Mouse (Mus musculus): ENCODE measurements around the gene Dusp13. TPM values are rescaled to one million over a fixed set of nuclear protein-coding genes. Genes with fewer than 3 reads are reported as not detected.

Gene Dusp13
- polyA plus RNA-seq, 2 experiments from 2014 or later = not detected

DNA sequence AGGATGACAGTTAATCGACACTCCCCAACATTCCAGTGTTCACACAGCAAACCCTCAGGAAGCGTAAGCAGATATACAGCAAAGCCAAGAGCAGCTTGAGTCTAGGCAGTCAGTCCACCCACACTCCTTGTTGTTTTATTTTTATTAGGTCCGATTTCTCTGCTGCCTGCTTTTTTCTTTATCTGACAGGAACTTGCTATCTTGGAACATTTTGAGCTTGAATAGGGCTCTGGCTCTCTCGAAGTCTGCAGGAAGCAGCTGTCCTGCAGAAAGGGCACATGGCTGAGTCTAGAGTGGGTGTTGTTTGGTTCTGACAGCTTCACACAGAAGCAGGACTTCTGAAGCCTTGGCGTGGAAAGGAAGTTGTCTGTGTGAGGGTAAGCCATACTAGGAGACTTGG lies 47.7 kb downstream of the Dusp13 start:
- no peak for ATAC-seq

- no peak for ATAC-seq
These were observed 48.3 kb downstream of the Dusp13 start for GRCm38 (mm10) chr14:21702691-21703090.

DNA sequence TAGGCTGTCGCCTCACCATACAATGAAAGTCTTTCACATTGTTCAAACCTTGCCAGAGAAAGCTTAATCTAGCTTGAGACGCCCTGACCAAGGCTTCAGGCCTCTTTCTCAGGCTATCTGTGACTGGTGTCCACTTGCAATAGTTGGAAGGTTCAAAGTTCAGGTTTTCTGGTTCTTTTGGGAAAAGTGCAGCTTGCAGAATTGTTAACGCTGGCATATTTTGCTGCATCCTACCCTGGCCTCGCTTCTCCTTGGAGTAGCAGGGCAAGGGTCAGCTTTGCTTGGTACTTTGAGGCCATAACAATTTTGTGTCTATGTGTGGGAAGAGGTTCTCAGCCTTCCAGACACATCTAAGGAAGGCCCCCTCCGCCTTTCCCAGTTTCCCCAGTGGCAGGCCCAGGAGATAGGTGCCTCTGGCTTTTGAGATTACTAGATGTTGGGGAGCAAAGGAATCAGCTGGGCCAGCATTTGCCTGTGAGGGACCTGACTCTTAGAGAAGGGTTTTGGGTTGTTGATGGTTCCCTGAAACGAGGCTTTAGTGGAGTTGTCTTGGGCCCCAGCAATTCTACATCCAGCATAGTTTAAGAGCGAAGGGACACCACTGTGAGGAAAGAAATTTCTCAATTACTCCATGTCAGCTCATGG lies 54.7 kb downstream of the Dusp13 start:
- ATAC-seq = no peak

GRCm38 (mm10) chr14:21695020-21695419 lies 56.0 kb downstream of the Dusp13 start:
- no peak for ATAC-seq

DNA sequence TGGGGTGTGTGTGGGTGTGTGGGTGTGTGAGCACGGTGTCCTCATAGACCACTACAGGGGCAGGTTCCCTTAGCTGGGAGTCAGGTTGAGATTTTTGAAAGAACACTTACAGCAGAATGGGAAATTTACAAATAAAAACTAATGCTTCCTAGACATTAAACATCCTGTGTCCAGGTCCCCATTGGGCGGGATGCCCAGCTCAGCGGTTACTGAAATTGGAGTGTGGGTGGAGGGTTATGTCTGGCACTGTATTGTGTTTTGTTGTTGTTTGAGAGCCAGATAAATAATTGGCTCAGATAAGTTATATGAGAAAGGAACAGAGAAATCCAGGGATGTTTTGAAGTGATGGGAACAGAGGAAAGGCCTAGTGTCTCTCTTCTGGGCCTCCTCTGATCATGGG lies 59.9 kb downstream of the Dusp13 start:
- ATAC-seq = no peak

- no peak for ATAC-seq
These were observed 64.4 kb downstream of the Dusp13 start for GRCm38 (mm10) chr14:21686376-21687279.

DNA sequence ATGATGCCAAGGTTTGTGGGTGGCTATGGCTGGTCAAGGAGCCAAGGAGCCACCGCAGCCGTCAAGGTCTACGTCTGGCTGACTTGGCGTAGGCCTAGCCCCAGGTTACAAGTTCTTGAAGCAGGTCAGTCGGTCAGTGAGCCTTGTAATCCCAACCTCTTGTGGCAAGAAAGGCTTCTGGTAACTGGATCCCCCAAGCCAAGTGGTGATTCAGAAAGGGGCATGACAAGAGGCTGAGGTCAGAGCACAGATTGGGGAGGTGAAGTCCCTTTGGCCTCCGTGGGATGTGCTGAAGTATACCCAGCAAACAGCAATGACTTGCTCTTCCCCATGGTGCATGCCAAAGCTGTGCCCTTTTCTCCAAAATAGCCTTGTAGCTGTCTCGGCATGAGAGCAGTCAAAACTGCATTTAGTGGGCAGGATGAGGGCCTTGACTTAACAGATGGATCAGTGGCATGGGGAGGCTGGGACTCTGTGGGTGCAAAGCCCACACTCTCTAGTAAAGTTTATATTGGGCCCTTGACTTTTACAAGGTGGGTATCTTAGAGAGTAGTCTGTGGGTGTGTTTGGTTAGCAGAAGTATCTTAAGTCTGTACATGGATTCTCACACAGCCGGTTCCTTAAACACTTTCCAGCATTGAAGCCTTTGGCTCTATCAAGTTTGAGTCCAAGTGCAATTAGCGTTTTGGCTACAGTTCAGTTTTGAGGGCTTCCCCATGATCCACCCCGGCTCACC lies 65.4 kb downstream of the Dusp13 start:
- ATAC-seq = no peak

DNA sequence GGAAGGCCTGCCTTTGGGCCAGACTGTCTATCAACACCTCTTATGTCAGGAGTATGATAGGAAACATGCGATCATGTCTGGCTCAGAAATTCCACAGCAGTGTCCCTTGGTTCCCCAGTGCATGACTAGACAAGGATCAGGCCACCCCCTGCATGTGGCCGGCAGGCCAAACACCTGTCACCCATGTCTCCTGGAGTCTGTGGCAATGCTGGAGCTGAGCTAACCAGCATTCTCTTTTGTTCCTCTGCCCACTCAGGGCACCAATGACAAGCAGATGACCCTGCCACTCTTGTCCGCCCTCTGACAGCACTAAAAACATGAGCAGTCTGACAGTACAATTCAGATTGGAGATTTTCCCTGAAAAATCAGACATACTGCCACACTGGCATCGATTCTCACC lies 67.1 kb downstream of the Dusp13 start:
- ATAC-seq = no peak

Other genes with a start within 250 kb of the Dusp13 start
- not detected for gene Dupd1, start 36.6 kb downstream of the Dusp13 start, polyA plus RNA-seq (2017; shearing (Covaris generic))
- gene Samd8, start 650 bp downstream of the Dusp13 start, polyA plus RNA-seq (2017; shearing (Covaris generic)) = 1 to 10 TPM; 4.0 to 5.1 TPM
- gene Vdac2, start 74.1 kb upstream of the Dusp13 start, polyA plus RNA-seq (2017; shearing (Covaris generic)) = 100 to 1,000 TPM; 247 to 248 TPM
- gene Comtd1, start 97.8 kb upstream of the Dusp13 start, polyA plus RNA-seq (2017; shearing (Covaris generic)) = 10 to 100 TPM; 17.4 to 27.6 TPM
- gene Zfp503, start 238.4 kb upstream of the Dusp13 start, polyA plus RNA-seq (2017; shearing (Covaris generic)) = not detected

Data from activated CD4-positive, CD25-positive, alpha-beta regulatory T cell, adult 4 months (primary cell).